Mouse (Mus musculus) liver, embryonic 16.5 days (tissue): ENCODE results near the gene Map3k7. TPM values are rescaled to one million over a fixed set of nuclear protein-coding genes. Genes with fewer than 3 reads are reported as not detected.
A peak's percentile ranks its signal among the peaks of the same experiment; 100 is the strongest.

Source experiments
- ATAC-seq: fragments of 200-750 bp; cut with Nextera tagmentation; 2 replicates; pipeline ENCODE4 v1.8.0; 2017; ENCODE audit warnings: low read depth, mild to moderate bottlenecking, moderate number of reproducible peaks, moderate library complexity
- H3K27ac ChIP-seq: fragments of 300-500 bp; sonication (generic); 2 replicates; pipeline ENCODE4 v1.5.1; 2014; ENCODE audit warnings: mild to moderate bottlenecking, low read length
- H3K27me3 ChIP-seq: fragments of 300-500 bp; sonication (generic); 2 replicates; pipeline ENCODE4 v1.6.1; 2014; ENCODE audit warnings: low read depth, low read length, mixed read lengths; ENCODE audit not compliant: control insufficient read depth, insufficient read depth
- H3K36me3 ChIP-seq: fragments of 300-500 bp; sonication (generic); 2 replicates; pipeline ENCODE4 v1.6.1; 2014; ENCODE audit warnings: mild to moderate bottlenecking; ENCODE audit not compliant: control insufficient read depth, insufficient read depth
- H3K4me1 ChIP-seq: fragments of 300-500 bp; sonication (generic); 2 replicates; pipeline ENCODE4 v1.6.1; 2014; ENCODE audit warnings: low read depth, low read length, mixed read lengths; ENCODE audit not compliant: control insufficient read depth
- H3K4me2 ChIP-seq: fragments of 300-500 bp; sonication (generic); 2 replicates; pipeline ENCODE4 v1.6.1; 2014; ENCODE audit warnings: low read depth, low read length, mixed read lengths
- H3K4me3 ChIP-seq: fragments of 300-500 bp; sonication (generic); 2 replicates; pipeline ENCODE4 v1.5.1; 2014; ENCODE audit warnings: low read depth, mild to moderate bottlenecking, low read length
- H3K9ac ChIP-seq: fragments of 300-500 bp; sonication (generic); 2 replicates; pipeline ENCODE4 v1.6.1; 2014; ENCODE audit warnings: low read depth, low read length
- H3K9me3 ChIP-seq: fragments of 300-500 bp; sonication (generic); replicated peaks from 2 replicates; pipeline ENCODE4 v1.6.1; 2016; ENCODE audit warnings: low read length; ENCODE audit not compliant: control insufficient read depth
- WGBS: fragments of 180-500 bp; shearing (Covaris S2); extraction: QIAGEN DNeasy Blood & Tissue Kit; methylation state at CpG from one replicate; pipeline ENCODE4 v1.1.7; 2014; ENCODE audit not compliant: insufficient replicate concordance; 5-methylcytosine and 5-hydroxymethylcytosine counted together
- polyA plus RNA-seq: library from polyadenylated mRNA; unstranded; fragments of >200 nt; fragmentation: Nextera tagmentation; extraction: Ambion mirVana; gene quantifications from 2 replicates; pipeline ENCODE4 v1.2.1, GENCODE M21; 2015

The Map3k7 gene
- polyA plus RNA-seq, 1 experiment from 2014 or later: 8.6 TPM

DNA sequence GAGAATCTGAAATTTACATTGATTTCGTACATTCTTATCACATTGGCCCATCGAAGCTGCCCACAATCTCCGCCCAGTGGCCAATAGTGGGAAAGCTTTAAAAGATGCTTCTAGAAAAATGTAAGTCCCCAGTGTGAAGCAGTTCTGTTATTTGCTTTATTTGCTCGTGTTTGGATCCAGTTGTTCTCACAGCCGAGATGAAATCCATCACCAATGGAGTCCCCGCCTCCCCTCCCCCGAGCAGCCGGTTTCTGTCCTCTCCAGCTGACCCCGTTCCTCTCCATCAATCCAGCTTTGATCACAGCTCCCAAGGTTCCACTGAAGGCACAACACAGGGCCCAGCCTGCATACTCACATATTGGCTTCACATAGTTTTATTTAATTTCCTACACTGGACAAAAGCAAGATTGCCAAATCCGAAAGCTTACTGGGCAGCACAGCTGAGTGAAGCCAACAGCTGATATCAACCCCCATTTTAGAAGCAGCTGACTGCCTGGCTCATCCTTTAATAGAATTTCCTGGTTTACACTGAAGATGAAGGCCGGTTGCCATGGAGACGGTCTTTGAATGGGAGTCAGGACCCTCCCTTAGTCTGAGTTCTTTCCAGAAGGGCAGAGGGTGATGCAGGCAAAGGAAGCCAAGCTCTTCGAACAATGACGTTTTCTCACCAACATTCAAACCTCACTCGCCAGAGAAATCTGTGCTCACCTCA is 78.0 kb downstream of the Map3k7 start:
- WGBS: 63% methylated on average over 15 of the region's 15 CpGs
- no peak for ATAC-seq
- H3K9ac ChIP-seq: no peak overlapping the region
- no peak overlapping the region for H3K4me3 ChIP-seq
- H3K27me3 ChIP-seq: no peaks in the 10 kb centered on the region
- no peaks in the 10 kb centered on the region for H3K9me3 ChIP-seq
- H3K27ac ChIP-seq: no peak overlapping the region
- no peaks in the 10 kb centered on the region for H3K4me1 ChIP-seq
- H3K4me2 ChIP-seq: no peak overlapping the region
- H3K36me3 ChIP-seq: no peaks in the 10 kb centered on the region

DNA sequence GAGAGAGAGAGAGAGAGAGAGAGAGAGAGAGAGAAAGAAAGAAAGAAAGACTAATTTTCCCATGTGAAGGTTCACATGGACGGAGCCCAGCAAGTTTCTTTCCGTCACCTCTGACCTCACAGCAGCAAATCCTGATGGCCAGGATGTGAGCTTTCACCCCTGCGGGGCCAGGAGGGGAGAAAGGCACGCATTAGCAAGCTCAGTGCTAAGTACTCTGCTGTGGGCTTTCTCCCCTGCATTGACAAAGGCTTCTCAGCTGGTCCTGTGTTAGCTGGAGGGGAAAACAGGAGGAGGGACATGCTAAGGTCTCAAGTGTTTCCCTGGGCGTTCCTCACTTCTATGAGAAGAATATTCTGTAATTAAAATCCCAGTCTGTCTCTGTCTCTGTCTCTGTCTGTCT is 81.3 kb downstream of the Map3k7 start:
- H3K27ac ChIP-seq: no peak overlapping the region
- no peak for ATAC-seq
- no peaks in the 10 kb centered on the region for H3K36me3 ChIP-seq
- H3K4me1 ChIP-seq: no peaks in the 10 kb centered on the region
- H3K9me3 ChIP-seq: no peaks in the 10 kb centered on the region
- 24% methylated on average over 5 of the region's 5 CpGs for WGBS
- no peak overlapping the region for H3K4me3 ChIP-seq
- no peak overlapping the region for H3K9ac ChIP-seq
- no peak overlapping the region for H3K4me2 ChIP-seq
- no peaks in the 10 kb centered on the region for H3K27me3 ChIP-seq

DNA sequence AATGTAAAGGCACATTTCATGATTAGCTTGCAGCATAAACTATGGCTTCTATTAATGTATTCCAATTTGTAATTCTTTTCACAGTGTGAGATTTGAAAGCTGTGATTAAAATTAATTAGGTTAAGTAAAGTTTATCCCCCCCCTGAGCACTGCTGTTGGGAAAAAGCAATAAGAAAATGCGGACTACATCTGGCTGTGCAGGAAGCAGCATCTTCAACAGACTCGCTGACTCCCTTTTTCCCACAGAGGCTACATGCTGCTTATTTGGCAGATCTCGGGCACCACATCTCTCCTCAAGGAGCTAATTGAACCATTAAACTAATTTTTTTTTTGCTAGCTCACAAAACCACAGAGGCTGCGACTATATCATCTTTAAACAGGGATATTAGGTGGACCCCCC is 85.9 kb downstream of the Map3k7 start:
- WGBS: 43% methylated on average over 4 of the region's 4 CpGs
- no peaks in the 10 kb centered on the region for H3K36me3 ChIP-seq
- no peak for ATAC-seq
- no peaks in the 10 kb centered on the region for H3K4me1 ChIP-seq
- no peak overlapping the region for H3K27ac ChIP-seq
- no peak overlapping the region for H3K4me2 ChIP-seq
- H3K27me3 ChIP-seq: no peaks in the 10 kb centered on the region
- no peak overlapping the region for H3K9ac ChIP-seq
- no peaks in the 10 kb centered on the region for H3K9me3 ChIP-seq
- no peak overlapping the region for H3K4me3 ChIP-seq

DNA sequence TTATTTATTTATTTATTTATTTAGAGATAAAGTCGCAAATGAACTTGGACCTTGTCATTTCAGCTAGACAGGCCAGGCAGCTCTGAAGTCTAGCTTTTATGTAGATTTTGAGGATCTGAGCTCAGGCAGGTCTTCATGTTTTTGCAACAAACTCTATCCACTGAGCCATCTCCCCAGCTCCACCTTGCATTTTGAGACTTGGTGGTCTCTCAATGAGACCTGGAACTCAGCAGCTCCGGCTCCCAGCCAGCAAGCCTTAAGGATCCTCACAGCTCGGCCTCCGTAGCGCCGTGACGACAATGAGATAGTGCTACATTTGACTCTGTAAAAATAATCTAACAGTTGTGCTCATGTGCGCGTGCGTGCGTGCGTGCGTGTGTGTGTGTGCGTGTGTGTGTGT is 89.3 kb downstream of the Map3k7 start:
- WGBS: 85% methylated on average over 14 of the region's 14 CpGs
- no peaks in the 10 kb centered on the region for H3K4me1 ChIP-seq
- no peaks in the 10 kb centered on the region for H3K9me3 ChIP-seq
- no peak for ATAC-seq
- H3K9ac ChIP-seq: no peak overlapping the region
- H3K4me3 ChIP-seq: no peak overlapping the region
- no peaks in the 10 kb centered on the region for H3K27me3 ChIP-seq
- no peak overlapping the region for H3K4me2 ChIP-seq
- no peak overlapping the region for H3K27ac ChIP-seq
- H3K36me3 ChIP-seq: no peaks in the 10 kb centered on the region

DNA sequence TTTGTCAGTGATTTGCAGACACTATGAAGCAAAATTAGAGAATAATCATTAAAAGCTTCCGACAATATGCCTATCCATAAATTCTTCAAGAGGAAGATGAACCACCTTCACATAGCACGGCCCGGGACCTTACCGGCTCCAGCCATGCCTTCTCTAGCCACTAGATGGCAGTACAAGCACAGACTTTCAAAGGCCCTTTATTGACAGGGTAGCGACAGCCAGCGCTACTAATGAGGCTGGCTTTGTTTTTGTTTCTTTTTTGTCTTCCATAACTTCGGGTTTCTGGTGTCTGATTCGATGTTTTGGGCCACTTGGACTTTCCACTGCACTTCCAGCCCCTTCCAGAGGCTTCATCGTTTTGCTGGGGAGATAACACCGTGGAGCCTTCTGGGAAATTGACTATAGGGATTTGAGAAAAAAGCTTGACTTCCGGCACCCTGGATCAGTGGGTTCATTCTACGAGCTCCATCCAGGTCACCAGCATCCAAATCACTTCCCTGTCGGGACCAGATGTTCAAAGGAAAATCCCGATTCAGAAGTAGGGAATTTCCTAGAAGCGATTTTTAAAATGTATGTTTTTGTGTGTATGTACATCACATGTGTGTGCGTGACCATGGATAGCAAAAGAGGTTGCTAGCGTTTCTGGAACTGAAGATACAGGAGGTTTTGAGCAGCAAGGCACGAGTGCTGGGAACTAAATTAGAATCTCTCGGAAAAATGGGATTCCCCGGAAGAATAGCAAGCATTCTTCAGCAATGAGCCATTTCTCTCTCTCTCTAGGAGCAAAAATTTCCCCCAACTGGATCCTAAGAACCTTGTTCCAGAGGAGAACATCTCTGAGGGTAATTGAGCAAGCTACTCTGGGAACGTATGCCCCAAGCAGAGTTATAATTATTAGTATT is 91.5 kb downstream of the Map3k7 start:
- H3K9ac ChIP-seq: peak overlapping the region; percentile 35; the same call in 1 of the 2 replicates
- no peaks in the 10 kb centered on the region for H3K4me1 ChIP-seq
- H3K27me3 ChIP-seq: no peaks in the 10 kb centered on the region
- WGBS: 19% methylated on average over 21 of the region's 21 CpGs
- peak; percentile 72 for ATAC-seq
- peak overlapping the region; percentile 46 for H3K4me3 ChIP-seq
- peak overlapping the region; percentile 57 for H3K4me2 ChIP-seq
- no peak overlapping the region for H3K27ac ChIP-seq
- H3K36me3 ChIP-seq: no peaks in the 10 kb centered on the region
- no peaks in the 10 kb centered on the region for H3K9me3 ChIP-seq

DNA sequence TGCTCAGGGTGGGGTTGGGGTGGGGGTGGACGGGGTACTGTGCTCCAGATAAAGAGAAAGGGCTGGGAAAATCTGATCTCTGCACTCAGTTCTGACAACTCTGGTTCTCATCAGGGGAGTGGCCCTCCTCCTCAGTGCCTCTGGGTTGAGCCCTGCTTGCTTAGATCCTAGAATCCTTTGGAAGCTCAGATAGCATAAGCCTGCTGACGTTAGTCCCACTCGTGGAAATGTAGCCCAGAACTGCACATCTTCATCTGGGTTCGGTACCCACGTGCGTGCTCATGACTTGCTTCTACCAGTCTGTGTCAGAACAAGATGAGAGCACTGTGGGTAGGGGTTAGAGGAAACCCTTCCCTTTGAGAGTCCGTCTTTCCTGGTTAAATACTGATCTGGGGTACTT is 92.5 kb downstream of the Map3k7 start:
- Histone ChIP-seq H3K9ac (no peak overlapping the region), H3K4me2 (no peak overlapping the region), H3K4me3 (no peak overlapping the region), H3K27ac (no peak overlapping the region), H3K4me1 (no peaks in the 10 kb centered on the region), H3K9me3 (no peaks in the 10 kb centered on the region), H3K27me3 (no peaks in the 10 kb centered on the region), H3K36me3 (no peaks in the 10 kb centered on the region)
- no peak for ATAC-seq
- WGBS: 65% methylated on average over 7 of the region's 7 CpGs

DNA sequence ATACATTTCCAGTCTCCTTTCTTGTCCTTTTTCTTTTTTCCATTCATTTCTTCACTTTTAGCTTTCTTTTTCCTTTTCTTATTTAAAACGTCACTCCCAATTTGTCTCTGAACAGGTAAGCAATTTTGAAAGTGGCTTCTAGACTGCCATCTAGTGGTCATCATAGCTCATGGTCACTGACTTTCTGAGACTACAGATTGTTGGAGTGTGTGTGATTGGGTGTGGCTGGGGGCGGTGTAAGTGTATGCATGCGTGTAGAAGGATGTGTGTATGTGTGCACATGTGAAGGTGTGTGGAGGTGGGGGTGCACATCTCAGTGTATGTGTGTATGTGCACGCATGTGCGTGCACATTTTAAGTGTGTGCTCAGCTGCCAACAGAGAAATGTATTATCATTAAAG is 93.2 kb downstream of the Map3k7 start:
- no peak overlapping the region for H3K4me3 ChIP-seq
- H3K27me3 ChIP-seq: no peaks in the 10 kb centered on the region
- H3K27ac ChIP-seq: no peak overlapping the region
- H3K9ac ChIP-seq: no peak overlapping the region
- H3K36me3 ChIP-seq: no peaks in the 10 kb centered on the region
- H3K4me1 ChIP-seq: no peaks in the 10 kb centered on the region
- H3K9me3 ChIP-seq: no peaks in the 10 kb centered on the region
- no peak overlapping the region for H3K4me2 ChIP-seq
- WGBS: 36% methylated on average over 5 of the region's 5 CpGs
- ATAC-seq: no peak

DNA sequence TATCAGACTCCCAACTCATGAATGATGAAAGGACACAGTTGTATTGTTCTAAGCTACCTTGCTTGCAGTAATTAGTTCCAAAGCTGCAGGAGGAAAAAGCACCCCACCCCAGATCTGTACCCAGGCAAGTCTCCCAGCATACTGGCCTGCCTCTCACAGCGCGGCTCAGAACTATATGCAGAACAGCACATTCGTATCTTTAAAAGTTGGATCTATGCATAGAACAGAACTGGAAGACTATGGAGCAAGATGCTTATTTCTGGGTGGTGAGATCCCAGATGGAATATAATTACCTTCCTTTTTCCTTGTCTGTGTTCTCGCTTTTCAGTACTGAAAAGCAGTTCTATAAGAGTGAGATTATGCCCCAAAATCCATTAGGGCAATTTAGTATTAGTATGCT is 96.8 kb downstream of the Map3k7 start:
- Histone ChIP-seq H3K36me3 (no peaks in the 10 kb centered on the region), H3K27ac (no peak overlapping the region), H3K9me3 (no peaks in the 10 kb centered on the region), H3K4me3 (no peak overlapping the region), H3K4me2 (no peak overlapping the region), H3K9ac (no peak overlapping the region), H3K4me1 (no peaks in the 10 kb centered on the region), H3K27me3 (no peaks in the 10 kb centered on the region)
- WGBS: 68% methylated on average over 4 of the region's 4 CpGs
- ATAC-seq: no peak

DNA sequence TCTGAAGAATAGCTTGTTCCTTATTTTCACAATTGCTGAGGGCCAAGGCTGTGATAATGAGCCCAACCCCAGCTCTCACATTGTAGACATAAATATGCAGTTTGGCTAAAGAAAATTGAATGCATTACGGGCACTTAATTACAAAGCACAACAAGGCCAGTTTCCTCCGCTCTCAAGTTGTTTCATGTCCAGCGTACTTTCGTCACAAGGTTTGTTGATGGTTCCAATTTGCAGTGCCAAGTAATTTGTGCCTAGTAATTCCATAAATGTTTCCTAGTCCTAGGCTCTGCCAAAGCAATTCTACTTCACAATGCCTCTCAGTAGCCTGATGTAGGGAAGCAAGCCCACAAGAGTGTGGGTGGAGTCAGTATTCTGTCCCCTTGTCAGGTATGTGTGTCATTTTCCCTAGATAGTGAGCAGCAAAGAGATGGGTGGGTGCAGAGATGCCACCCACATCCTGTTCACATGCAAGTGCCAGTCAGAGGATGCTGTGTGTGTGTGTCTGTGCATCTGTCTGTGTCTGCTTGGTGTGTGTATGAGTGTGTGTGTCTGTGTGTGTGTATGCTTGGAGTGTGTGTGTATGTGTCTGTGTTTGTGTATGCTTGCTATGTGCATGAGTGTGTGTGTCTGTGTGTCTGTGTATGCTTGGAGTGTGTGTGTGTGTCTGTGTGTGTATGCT is 98.6 kb downstream of the Map3k7 start:
- Histone ChIP-seq H3K9me3 (no peaks in the 10 kb centered on the region), H3K27ac (no peak overlapping the region), H3K4me2 (no peak overlapping the region), H3K4me3 (no peak overlapping the region), H3K27me3 (no peaks in the 10 kb centered on the region), H3K9ac (no peak overlapping the region), H3K36me3 (no peaks in the 10 kb centered on the region), H3K4me1 (no peaks in the 10 kb centered on the region)
- WGBS: 81% methylated on average over 4 of the region's 4 CpGs
- no peak for ATAC-seq
